Mouse (Mus musculus) heart, postnatal 4 days (tissue): Measurements from ENCODE around the gene Prr15. TPM values are rescaled to one million over a fixed set of nuclear protein-coding genes. Genes with fewer than 3 reads are reported as not detected.

Experiments used
- total RNA-seq, 2 experiments: library from RNA; stranded (reverse); gene quantifications; 2 replicates each; pipeline ENCODE4 v1.2.3; 2021

The Prr15 gene
- total RNA-seq, 2 experiments from 2014 or later, result 6.6 to 7.2 TPM

Other genes starting within 250 kb of the Prr15 start
- gene Wipf3, start 103.8 kb downstream of the Prr15 start, total RNA-seq, result 10 to 100 TPM; 15.2 to 15.9 TPM
- gene Scrn1, start 240.7 kb downstream of the Prr15 start, total RNA-seq, result 10 to 100 TPM in 1 of 2 experiments, 1 to 10 TPM in 1; 7.4 to 10.5 TPM